Mouse (Mus musculus) gastrocnemius, postnatal 36 days (tissue): ENCODE data around the gene Defb23. TPM values are rescaled to one million over a fixed set of nuclear protein-coding genes. Genes with fewer than 3 reads are reported as not detected.
"Not testable (repeated sequence)": the region's sequence is repeated elsewhere in the genome, so short reads cannot be mapped to it uniquely, and the experiment has no call there.

Source experiments
- DNase-seq, 2 experiments: peaks; one replicate each; pipeline ENCODE4 v3.0.0; 2022
- intact Hi-C: fragments of 180-260 bp; cut with DNase I; formaldehyde crosslinking; loops from one replicate; pipeline ENCODE4 v1.15.1; 2025
- total RNA-seq, 2 experiments: library from RNA; stranded (reverse); gene quantifications; 2 replicates each; pipeline ENCODE4 v1.2.3; 2021

Gene Defb23
- total RNA-seq, 2 experiments from 2014 or later: not detected

GRCm38 (mm10) chr2:152438963-152439362 is 25.5 kb downstream of the Defb23 start:
- intact Hi-C loops: no loop called here
- DNase-seq: no peak

- intact Hi-C loops: loop anchor here (1.0 kb wide), 1 partner anchor 45 kb away; no protein-coding TSS in a partner anchor
- peak; percentile 69 to 73 for DNase-seq
These were observed 27.2 kb downstream of the Defb23 start for GRCm38 (mm10) chr2:152436983-152437860.

- intact Hi-C loops: no loop called here
- DNase-seq: no peak
These were observed 28.0 kb downstream of the Defb23 start for GRCm38 (mm10) chr2:152436405-152436901.

- not testable (repeated sequence) for DNase-seq
These were observed 35.9 kb downstream of the Defb23 start for GRCm38 (mm10) chr2:152428481-152428880.

GRCm38 (mm10) chr2:152427493-152427892 is 36.9 kb downstream of the Defb23 start:
- intact Hi-C loops: no loop called here
- no peak for DNase-seq

More at GRCm38 (mm10) chr2:152428481-152428880, 35.9 kb downstream of the Defb23 start:
- intact Hi-C loops: not testable (repeated sequence)

GRCm38 (mm10) chr2:152415786-152416185 is 48.6 kb downstream of the Defb23 start:
- intact Hi-C loops: no loop called here
- no peak for DNase-seq

GRCm38 (mm10) chr2:152415287-152415686 is 49.1 kb downstream of the Defb23 start, which contains the start of gene 6820408C15Rik:
Gene 6820408C15Rik (plus strand): TSS chr2:152415587.
- intact Hi-C loops: no loop called here
- no peak for DNase-seq

GRCm38 (mm10) chr2:152414591-152415165 is 49.7 kb downstream of the Defb23 start, which contains the start of gene Zcchc3:
Gene Zcchc3 (minus strand): TSS chr2:152415027.
- intact Hi-C loops: no loop called here
- peak; percentile 69 to 74 for DNase-seq

GRCm38 (mm10) chr2:152413765-152414584 is 50.4 kb downstream of the Defb23 start:
- intact Hi-C loops: no loop called here
- peak in 1 of 2 experiments; percentile 29 for DNase-seq

- DNase-seq: no peak
- intact Hi-C loops: no loop called here
These were observed 51.2 kb downstream of the Defb23 start for GRCm38 (mm10) chr2:152413158-152413764.

GRCm38 (mm10) chr2:152412526-152413157 is 51.8 kb downstream of the Defb23 start:
- intact Hi-C loops: no loop called here

GRCm38 (mm10) chr2:152411471-152411870 is 52.9 kb downstream of the Defb23 start:
- no peak for DNase-seq
- intact Hi-C loops: no loop called here

More at GRCm38 (mm10) chr2:152412526-152413157, 51.8 kb downstream of the Defb23 start:
- DNase-seq: no peak

- DNase-seq: peak; percentile 45 to 63
- intact Hi-C loops: no loop called here
These were observed 53.4 kb downstream of the Defb23 start for GRCm38 (mm10) chr2:152410971-152411371.

- no peak for DNase-seq
- intact Hi-C loops: no loop called here
These were observed 54.6 kb downstream of the Defb23 start for GRCm38 (mm10) chr2:152409781-152410180.

Other genes with a start within 250 kb of the Defb23 start
- 10 to 100 TPM; 82.6 to 84.0 TPM for gene Csnk2a1, start 237.8 kb downstream of the Defb23 start, total RNA-seq
- gene Tbc1d20, start 170.8 kb downstream of the Defb23 start, total RNA-seq: 10 to 100 TPM; 21.8 to 26.8 TPM
- gene Rbck1, start 132.0 kb downstream of the Defb23 start, total RNA-seq: 10 to 100 TPM; 24.4 to 31.6 TPM
- 1 to 10 TPM in 1 of 2 experiments, under 1 TPM in 1; 0.62 to 1.5 TPM for gene Trib3, start 120.6 kb downstream of the Defb23 start, total RNA-seq
- not detected for gene Nrsn2, start 88.0 kb downstream of the Defb23 start, total RNA-seq
- gene Sox12, start 66.6 kb downstream of the Defb23 start, total RNA-seq: 1 to 10 TPM; 1.4 to 1.5 TPM
- 1 to 10 TPM in 1 of 2 experiments, under 1 TPM in 1; 0.84 to 2.1 TPM for gene Zcchc3, start 49.6 kb downstream of the Defb23 start, total RNA-seq
- gene 6820408C15Rik, start 49.0 kb downstream of the Defb23 start, total RNA-seq: not detected
- not detected for gene Defb20, start 12.4 kb upstream of the Defb23 start, total RNA-seq
- gene Defb22, start 25.5 kb upstream of the Defb23 start, total RNA-seq: not detected
- not detected for gene Defb26, start 47.1 kb upstream of the Defb23 start, total RNA-seq
- not detected for gene Defb28, start 53.6 kb upstream of the Defb23 start, total RNA-seq
- not detected for gene Defb29, start 75.5 kb upstream of the Defb23 start, total RNA-seq
- not detected for gene Gm17416, start 104.7 kb upstream of the Defb23 start, total RNA-seq
- gene Defb21, start 108.1 kb upstream of the Defb23 start, total RNA-seq: not detected
- gene Defb19, start 115.7 kb upstream of the Defb23 start, total RNA-seq: not detected
- not detected for gene Defb45, start 134.8 kb upstream of the Defb23 start, total RNA-seq
- gene Defb36, start 139.7 kb upstream of the Defb23 start, total RNA-seq: not detected
- not detected for gene Defb25, start 158.4 kb upstream of the Defb23 start, total RNA-seq
- 1 to 10 TPM; 2.7 to 3.6 TPM for gene Rem1, start 162.3 kb upstream of the Defb23 start, total RNA-seq
- gene H13, start 204.8 kb upstream of the Defb23 start, total RNA-seq: 10 to 100 TPM; 30.1 to 35.1 TPM
- gene Mcts2, start 222.4 kb upstream of the Defb23 start, total RNA-seq: 10 to 100 TPM in 1 of 2 experiments, 1 to 10 TPM in 1; 9.6 to 12.1 TPM